Mouse (Mus musculus) thymus, postnatal 25 days (tissue): ENCODE data around the gene Med29.
A peak's percentile ranks its signal among the peaks of the same experiment; 100 is the strongest.

Experiments
- DNase-seq: peaks from one replicate; pipeline ENCODE4 v3.0.0; 2022

Med29 gene

GRCm38 (mm10) chr7:28375176-28375921 is 17.2 kb downstream of the Med29 start:
- DNase-seq = peak; percentile 94

GRCm38 (mm10) chr7:28374647-28375046 is 17.9 kb downstream of the Med29 start:
- DNase-seq = no peak

GRCm38 (mm10) chr7:28373891-28374495 is 18.5 kb downstream of the Med29 start:
- DNase-seq = peak; percentile 42

GRCm38 (mm10) chr7:28373131-28373581 is 19.4 kb downstream of the Med29 start:
- DNase-seq = peak; percentile 81

- DNase-seq = peak; percentile 97
These were observed 20.0 kb downstream of the Med29 start, which contains the start of gene Plekhg2 for GRCm38 (mm10) chr7:28372251-28373108. TSS of gene Plekhg2 (minus strand) at chr7:28372599.

GRCm38 (mm10) chr7:28371514-28371989 is 21.0 kb downstream of the Med29 start:
- peak; percentile 85 for DNase-seq

GRCm38 (mm10) chr7:28370977-28371513 is 21.5 kb downstream of the Med29 start:
- no peak for DNase-seq

GRCm38 (mm10) chr7:28370051-28370450 is 22.5 kb downstream of the Med29 start:
- no peak for DNase-seq

- DNase-seq = no peak
These were observed 24.1 kb downstream of the Med29 start for GRCm38 (mm10) chr7:28368276-28368920.

GRCm38 (mm10) chr7:28367663-28368275 is 24.7 kb downstream of the Med29 start:
- DNase-seq = no peak

GRCm38 (mm10) chr7:28362441-28363060 is 30.0 kb downstream of the Med29 start:
- no peak for DNase-seq

- DNase-seq = no peak
These were observed 30.7 kb downstream of the Med29 start for GRCm38 (mm10) chr7:28361647-28362341.

- DNase-seq = no peak
These were observed 32.2 kb downstream of the Med29 start for GRCm38 (mm10) chr7:28360291-28360690.

- no peak for DNase-seq
These were observed 32.7 kb downstream of the Med29 start for GRCm38 (mm10) chr7:28359854-28360253.

- no peak for DNase-seq
These were observed 34.1 kb downstream of the Med29 start for GRCm38 (mm10) chr7:28358431-28358830.

- no peak for DNase-seq
These were observed 34.5 kb downstream of the Med29 start for GRCm38 (mm10) chr7:28357984-28358383.

- DNase-seq = no peak
These were observed 35.5 kb downstream of the Med29 start for GRCm38 (mm10) chr7:28356981-28357380.

GRCm38 (mm10) chr7:28355221-28355620 is 37.3 kb downstream of the Med29 start:
- DNase-seq = peak; percentile 68

- no peak for DNase-seq
These were observed 37.9 kb downstream of the Med29 start for GRCm38 (mm10) chr7:28354596-28354995.

GRCm38 (mm10) chr7:28354113-28354581 is 38.4 kb downstream of the Med29 start:
- DNase-seq = no peak

- peak; percentile 33 for DNase-seq
These were observed 39.2 kb downstream of the Med29 start for GRCm38 (mm10) chr7:28353267-28353666.
